Mouse (Mus musculus): Measurements from ENCODE around the gene AI837181. TPM values are rescaled to one million over a fixed set of nuclear protein-coding genes. Genes with fewer than 3 reads are reported as not detected.

The AI837181 gene
- polyA plus RNA-seq (2015; fragmentation: Nextera tagmentation; extraction: Ambion mirVana) = 61.1 and 62.9 TPM in 2 replicates

GRCm38 (mm10) chr19:5424782-5425741 is at the start of gene AI837181, which contains the start of gene Drap1:
TSS of gene AI837181 (plus strand) at chr19:5425144.
TSS of gene Drap1 (minus strand) at chr19:5424979.
- Histone ChIP-seq H3K27ac (ENCODE audit: low read length) (peak within 1 kb of the TSS; percentile 85), H3K4me2 (ENCODE audit: low read length) (peak within 1 kb of the TSS; percentile 91), H3K9me3 (ENCODE audit: control insufficient read depth, low read length) (no peaks in the 10 kb centered on the region), H3K9ac (replicated peaks; ENCODE audit: low read depth, low read length) (peak within 1 kb of the TSS; percentile 98), H3K36me3 (ENCODE audit: control insufficient read depth, insufficient read depth) (peaks cover 8% of the 10 kb centered on the region; the same call in 1 of the 2 replicates), H3K27me3 (replicated peaks; ENCODE audit: control insufficient read depth, insufficient read depth, low read length) (no peaks in the 10 kb centered on the region), H3K4me3 (replicated peaks; ENCODE audit: low read length) (peak within 1 kb of the TSS; percentile 78), H3K4me1 (replicated peaks; ENCODE audit: control insufficient read depth, insufficient read depth, low read length) (peaks cover 37% of the 10 kb centered on the region)
- ATAC-seq = peak; percentile 96
- under 1% methylated on average over 73 of the region's 87 CpGs for WGBS

DNA sequence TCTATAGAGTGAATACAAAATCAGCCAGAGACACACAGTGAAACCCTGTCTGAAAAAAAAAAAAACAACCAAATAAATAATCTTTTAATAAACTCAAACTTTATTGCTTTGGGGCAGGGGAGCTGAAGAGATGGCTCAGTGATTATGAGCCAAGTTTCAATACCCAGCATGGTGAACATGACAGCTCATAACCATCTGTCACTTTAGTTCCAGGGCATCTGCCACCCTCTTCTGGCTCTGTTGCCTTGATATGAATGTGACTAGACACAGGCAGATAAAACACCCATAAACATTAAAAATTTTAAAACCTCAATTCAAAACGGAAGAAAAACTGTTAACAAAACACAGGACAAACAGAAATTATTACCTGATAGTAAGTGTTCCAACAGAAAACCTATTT is 47.5 kb upstream of the AI837181 start:
- Histone ChIP-seq H3K27ac (ENCODE audit: low read length) (no peak overlapping the region), H3K4me2 (ENCODE audit: low read length) (no peak overlapping the region), H3K27me3 (replicated peaks; ENCODE audit: control insufficient read depth, insufficient read depth, low read length) (no peaks in the 10 kb centered on the region), H3K4me1 (replicated peaks; ENCODE audit: control insufficient read depth, insufficient read depth, low read length) (no peaks in the 10 kb centered on the region), H3K36me3 (ENCODE audit: control insufficient read depth, insufficient read depth) (peaks cover 47% of the 10 kb centered on the region), H3K4me3 (replicated peaks; ENCODE audit: low read length) (no peak overlapping the region), H3K9ac (replicated peaks; ENCODE audit: low read depth, low read length) (no peak overlapping the region), H3K9me3 (ENCODE audit: control insufficient read depth, low read length) (no peaks in the 10 kb centered on the region)
- WGBS = 92% methylated on average over 1 of the region's 1 CpGs
- no peak for ATAC-seq

GRCm38 (mm10) chr19:5383326-5383725 is 41.6 kb upstream of the AI837181 start:
- H3K36me3 ChIP-seq (ENCODE audit: control insufficient read depth, insufficient read depth) = peaks cover 53% of the 10 kb centered on the region

GRCm38 (mm10) chr19:5384715-5385114 is 40.2 kb upstream of the AI837181 start:
- 92% methylated on average over 7 of the region's 8 CpGs for WGBS
- no peak overlapping the region for H3K9ac ChIP-seq (replicated peaks; ENCODE audit: low read depth, low read length)
- H3K4me3 ChIP-seq (replicated peaks; ENCODE audit: low read length) = no peak overlapping the region
- no peak overlapping the region for H3K4me2 ChIP-seq (ENCODE audit: low read length)
- H3K36me3 ChIP-seq (ENCODE audit: control insufficient read depth, insufficient read depth) = peaks cover 40% of the 10 kb centered on the region
- no peak for ATAC-seq
- H3K27me3 ChIP-seq (replicated peaks; ENCODE audit: control insufficient read depth, insufficient read depth, low read length) = no peaks in the 10 kb centered on the region
- H3K9me3 ChIP-seq (ENCODE audit: control insufficient read depth, low read length) = no peaks in the 10 kb centered on the region
- no peak overlapping the region for H3K27ac ChIP-seq (ENCODE audit: low read length)
- peaks cover 23% of the 10 kb centered on the region for H3K4me1 ChIP-seq (replicated peaks; ENCODE audit: control insufficient read depth, insufficient read depth, low read length)

More at GRCm38 (mm10) chr19:5383326-5383725, 41.6 kb upstream of the AI837181 start:
- ATAC-seq = no peak
- Histone ChIP-seq H3K27ac (ENCODE audit: low read length) (no peak overlapping the region), H3K4me3 (replicated peaks; ENCODE audit: low read length) (no peak overlapping the region), H3K4me1 (replicated peaks; ENCODE audit: control insufficient read depth, insufficient read depth, low read length) (peaks cover 16% of the 10 kb centered on the region), H3K9me3 (ENCODE audit: control insufficient read depth, low read length) (no peaks in the 10 kb centered on the region), H3K9ac (replicated peaks; ENCODE audit: low read depth, low read length) (no peak overlapping the region), H3K4me2 (ENCODE audit: low read length) (no peak overlapping the region), H3K27me3 (replicated peaks; ENCODE audit: control insufficient read depth, insufficient read depth, low read length) (no peaks in the 10 kb centered on the region)
- 94% methylated on average over 12 of the region's 12 CpGs for WGBS

- H3K4me2 ChIP-seq (ENCODE audit: low read length) = peak overlapping the region; percentile 61
- no peaks in the 10 kb centered on the region for H3K27me3 ChIP-seq (replicated peaks; ENCODE audit: control insufficient read depth, insufficient read depth, low read length)
- ATAC-seq = peak; percentile 24; the same call in 1 of the 2 replicates
- peak overlapping the region; percentile 79 for H3K9ac ChIP-seq (replicated peaks; ENCODE audit: low read depth, low read length)
- no peaks in the 10 kb centered on the region for H3K9me3 ChIP-seq (ENCODE audit: control insufficient read depth, low read length)
- peak overlapping the region; percentile 75 for H3K27ac ChIP-seq (ENCODE audit: low read length)
- H3K4me3 ChIP-seq (replicated peaks; ENCODE audit: low read length) = peak overlapping the region; percentile 83
- peaks cover 32% of the 10 kb centered on the region for H3K4me1 ChIP-seq (replicated peaks; ENCODE audit: control insufficient read depth, insufficient read depth, low read length)
- peaks cover 12% of the 10 kb centered on the region for H3K36me3 ChIP-seq (ENCODE audit: control insufficient read depth, insufficient read depth)
- under 1% methylated on average over 36 of the region's 43 CpGs for WGBS
These were observed 36.9 kb upstream of the AI837181 start for GRCm38 (mm10) chr19:5388011-5388441.

DNA sequence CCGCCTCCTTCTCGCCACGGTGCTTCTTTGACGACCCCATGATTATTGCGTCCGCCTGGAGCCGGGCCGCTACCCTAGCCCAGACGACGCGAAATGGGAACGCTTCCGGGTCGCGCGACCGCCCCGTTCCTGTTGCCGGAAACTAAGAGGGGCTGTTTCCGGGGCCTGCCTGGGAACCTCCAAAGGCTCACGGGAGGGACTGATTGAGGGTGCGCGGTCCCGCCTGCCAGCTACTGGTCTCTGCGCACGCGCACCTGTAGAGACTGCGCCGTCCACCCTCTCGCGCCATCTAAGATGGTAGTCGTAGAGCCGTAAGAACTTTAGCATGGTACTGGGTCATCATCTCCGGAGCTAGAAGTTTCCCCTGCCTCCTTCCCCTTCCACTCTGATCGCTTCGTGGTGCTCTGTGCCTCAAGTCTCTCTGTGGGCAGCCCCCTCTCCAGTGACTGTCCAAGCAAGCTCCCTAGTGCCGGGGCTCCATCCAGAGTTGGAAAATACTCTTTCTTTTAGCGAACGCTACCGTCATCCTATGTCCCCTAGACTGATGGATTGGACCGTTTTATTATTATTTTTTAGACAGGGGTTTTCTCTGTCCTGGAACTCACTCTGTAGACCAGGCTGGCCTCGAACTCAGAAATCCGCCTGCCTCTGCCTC is 36.2 kb upstream of the AI837181 start, which contains the start of gene Sart1:
Sart1 (minus strand) TSS at position 116 of the 655 bp plus-strand sequence.
- Histone ChIP-seq H3K9me3 (ENCODE audit: control insufficient read depth, low read length) (no peaks in the 10 kb centered on the region), H3K4me3 (replicated peaks; ENCODE audit: low read length) (peak within 1 kb of the TSS; percentile 83), H3K36me3 (ENCODE audit: control insufficient read depth, insufficient read depth) (peaks cover 5% of the 10 kb centered on the region), H3K9ac (replicated peaks; ENCODE audit: low read depth, low read length) (peak within 1 kb of the TSS; percentile 79), H3K4me2 (ENCODE audit: low read length) (peak within 1 kb of the TSS; percentile 65), H3K4me1 (replicated peaks; ENCODE audit: control insufficient read depth, insufficient read depth, low read length) (peaks cover 32% of the 10 kb centered on the region), H3K27ac (ENCODE audit: low read length) (peak within 1 kb of the TSS; percentile 75), H3K27me3 (replicated peaks; ENCODE audit: control insufficient read depth, insufficient read depth, low read length) (no peaks in the 10 kb centered on the region)
- WGBS = 2% methylated on average over 43 of the region's 43 CpGs
- ATAC-seq = peak; percentile 97

- Histone ChIP-seq H3K27ac (ENCODE audit: low read length) (no peak overlapping the region), H3K9ac (replicated peaks; ENCODE audit: low read depth, low read length) (no peak overlapping the region), H3K4me1 (replicated peaks; ENCODE audit: control insufficient read depth, insufficient read depth, low read length) (peaks cover 32% of the 10 kb centered on the region), H3K27me3 (replicated peaks; ENCODE audit: control insufficient read depth, insufficient read depth, low read length) (no peaks in the 10 kb centered on the region), H3K4me2 (ENCODE audit: low read length) (peak overlapping the region; percentile 65), H3K36me3 (ENCODE audit: control insufficient read depth, insufficient read depth) (no peaks in the 10 kb centered on the region), H3K4me3 (replicated peaks; ENCODE audit: low read length) (peak overlapping the region; percentile 83), H3K9me3 (ENCODE audit: control insufficient read depth, low read length) (no peaks in the 10 kb centered on the region)
- 62% methylated on average over 12 of the region's 12 CpGs for WGBS
- ATAC-seq = no peak
These were observed 35.3 kb upstream of the AI837181 start for GRCm38 (mm10) chr19:5389647-5390046.

DNA sequence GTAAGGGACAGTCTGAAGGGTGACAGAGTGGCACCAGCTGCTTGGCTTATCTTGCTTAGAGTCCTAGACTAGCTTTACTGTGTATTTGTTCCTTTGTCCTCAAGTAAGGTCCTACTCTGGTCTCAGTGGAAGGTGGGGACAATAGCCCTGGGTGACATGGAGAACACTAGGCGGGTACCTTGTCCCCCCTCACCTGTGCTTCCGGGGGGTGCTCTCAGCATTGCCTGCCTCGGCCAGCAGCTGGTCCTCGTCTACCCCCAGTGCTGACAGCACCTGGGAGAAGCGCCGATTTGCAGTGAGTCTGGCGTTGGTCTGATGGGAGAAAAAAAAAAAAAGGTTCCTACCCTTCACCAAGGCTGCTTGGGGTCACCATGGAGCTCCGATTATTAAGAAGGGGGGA is 34.5 kb upstream of the AI837181 start:
- Histone ChIP-seq H3K4me2 (ENCODE audit: low read length) (no peak overlapping the region), H3K27me3 (replicated peaks; ENCODE audit: control insufficient read depth, insufficient read depth, low read length) (no peaks in the 10 kb centered on the region), H3K27ac (ENCODE audit: low read length) (no peak overlapping the region), H3K9me3 (ENCODE audit: control insufficient read depth, low read length) (no peaks in the 10 kb centered on the region), H3K9ac (replicated peaks; ENCODE audit: low read depth, low read length) (no peak overlapping the region), H3K4me3 (replicated peaks; ENCODE audit: low read length) (no peak overlapping the region), H3K36me3 (ENCODE audit: control insufficient read depth, insufficient read depth) (no peaks in the 10 kb centered on the region), H3K4me1 (replicated peaks; ENCODE audit: control insufficient read depth, insufficient read depth, low read length) (peaks cover 32% of the 10 kb centered on the region)
- no peak for ATAC-seq
- 88% methylated on average over 8 of the region's 8 CpGs for WGBS

DNA sequence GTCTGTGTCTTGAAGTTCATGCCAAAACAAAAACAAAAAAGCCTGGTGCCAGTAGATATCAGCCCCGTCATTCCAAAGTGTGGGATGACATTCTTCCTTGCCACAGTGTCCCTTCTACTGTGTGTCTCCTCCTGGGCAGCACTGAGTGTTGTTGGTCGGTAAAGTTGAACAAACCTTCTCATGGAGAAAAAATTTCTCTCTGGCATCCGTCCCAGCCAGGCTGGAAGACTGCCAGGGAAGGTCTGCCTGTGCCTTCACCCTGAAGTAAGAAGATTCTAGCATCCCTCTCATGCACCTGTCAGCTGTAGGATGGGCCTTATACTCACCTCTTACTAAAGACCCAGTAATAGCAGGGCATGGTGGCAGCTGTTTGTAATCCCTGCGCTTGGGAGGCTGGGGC is 32.1 kb upstream of the AI837181 start:
- Histone ChIP-seq H3K9ac (replicated peaks; ENCODE audit: low read depth, low read length) (no peak overlapping the region), H3K4me3 (replicated peaks; ENCODE audit: low read length) (no peak overlapping the region), H3K4me1 (replicated peaks; ENCODE audit: control insufficient read depth, insufficient read depth, low read length) (peaks cover 16% of the 10 kb centered on the region), H3K9me3 (ENCODE audit: control insufficient read depth, low read length) (no peaks in the 10 kb centered on the region), H3K27me3 (replicated peaks; ENCODE audit: control insufficient read depth, insufficient read depth, low read length) (no peaks in the 10 kb centered on the region), H3K36me3 (ENCODE audit: control insufficient read depth, insufficient read depth) (no peaks in the 10 kb centered on the region), H3K27ac (ENCODE audit: low read length) (no peak overlapping the region), H3K4me2 (ENCODE audit: low read length) (no peak overlapping the region)
- 29% methylated on average over 4 of the region's 4 CpGs for WGBS
- ATAC-seq = no peak
